Mouse (Mus musculus) CH12.LX (cell line): ENCODE results near the gene Oosp2.

Source experiments
- BHLHE40 ChIP-seq: IDR thresholded peaks from 2 replicates; pipeline ENCODE4 v1.6.1; 2011; ENCODE audit warnings: mild to moderate bottlenecking, low read depth, low read length, improper control_type of control experiment
- CTCF ChIP-seq, 2 experiments: IDR thresholded peaks in 1 of 2; conservative IDR thresholded peaks in 1 of 2; 2 replicates each; pipeline ENCODE4 v1.5.1; 2011 to 2012; ENCODE audit warnings: low read depth in 2 of 2, low read length in 2 of 2, improper control_type of control experiment in 1 of 2, inconsistent platforms in 1 of 2, mild to moderate bottlenecking in 1 of 2, moderate library complexity in 1 of 2
- E2F4 ChIP-seq: IDR thresholded peaks from 2 replicates; pipeline ENCODE4 v1.6.1; 2011; ENCODE audit warnings: low read depth, low read length, improper control_type of control experiment; ENCODE audit not compliant: insufficient replicate concordance
- EP300 ChIP-seq: IDR thresholded peaks from 2 replicates; pipeline ENCODE4 v1.6.1; 2011; ENCODE audit warnings: low read length, improper control_type of control experiment
- IRF4 ChIP-seq: IDR thresholded peaks from 2 replicates; pipeline ENCODE4 v1.6.1; 2014; ENCODE audit warnings: low read depth, mild to moderate bottlenecking, inconsistent platforms, low read length, improper control_type of control experiment
- MXI1 ChIP-seq: IDR thresholded peaks from 2 replicates; pipeline ENCODE4 v1.6.1; 2011; ENCODE audit warnings: mild to moderate bottlenecking, low read depth, low read length, improper control_type of control experiment
- MYC ChIP-seq: IDR thresholded peaks from 2 replicates; pipeline ENCODE4 v1.6.1; 2011; ENCODE audit warnings: low read depth, mild to moderate bottlenecking, improper control_type of control experiment, low read length
- NRF1 ChIP-seq: IDR thresholded peaks from 2 replicates; pipeline ENCODE4 v1.6.1; 2014; ENCODE audit warnings: low read depth, mild to moderate bottlenecking, inconsistent platforms, low read length, improper control_type of control experiment, moderate library complexity
- PAX5 ChIP-seq: IDR thresholded peaks from 2 replicates; pipeline ENCODE4 v1.6.1; 2012; ENCODE audit warnings: low read length, inconsistent platforms, mixed read lengths
- TCF12 ChIP-seq: IDR thresholded peaks from 2 replicates; pipeline ENCODE4 v1.6.1; 2014; ENCODE audit warnings: low read depth, mild to moderate bottlenecking, inconsistent platforms, low read length, improper control_type of control experiment
- ZKSCAN1 ChIP-seq: IDR thresholded peaks from 2 replicates; pipeline ENCODE4 v1.6.1; 2012; ENCODE audit warnings: low read depth, inconsistent platforms, low read length, improper control_type of control experiment, borderline replicate concordance

DNA sequence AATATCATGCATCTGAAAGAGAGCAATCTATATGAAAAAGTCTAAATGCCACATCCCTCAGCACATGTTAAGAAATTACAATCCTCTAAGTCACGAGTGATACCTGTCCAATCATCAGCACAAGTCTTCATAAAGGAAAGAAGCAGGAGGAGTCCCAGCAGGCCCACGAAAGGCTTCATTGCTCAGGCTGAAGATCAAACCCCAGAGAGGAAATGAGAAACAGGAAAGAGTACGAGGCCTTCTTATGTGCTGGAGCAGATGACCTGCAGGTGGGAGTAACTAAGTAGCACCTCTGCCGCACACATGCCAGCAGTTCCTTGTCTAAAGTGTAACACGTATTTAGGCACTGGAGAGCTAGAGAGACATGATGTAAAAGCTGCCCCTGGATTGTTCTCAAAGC is 30.5 kb upstream of the Oosp2 start, which contains the start of gene Oosp1:
- TF ChIP-seq NRF1 (no peak), EP300 (peak; percentile 65), MYC (peak; percentile 75; the same call in 1 of the 2 replicates), E2F4 (no peak), CTCF (conservative IDR thresholded peaks at IDR 0.05 in 1 of 2, IDR thresholded peaks at IDR 0.05 in 1 of 2; ENCODE audit: low read depth in 2 of 2, low read length in 2 of 2) (no peak; a peak in 1 of 4 replicates), IRF4 (peak; percentile 78), ZKSCAN1 (no peak), PAX5 (no peak), TCF12 (peak; percentile 52; the same call in 1 of the 2 replicates), BHLHE40 (peak; percentile 63), MXI1 (no peak)
